Mouse (Mus musculus) limb, embryonic 14.5 days (tissue): ENCODE data around the gene Btbd35f16. TPM values are rescaled to one million over a fixed set of nuclear protein-coding genes. Genes with fewer than 3 reads are reported as not detected.
"Not testable (repeated sequence)": the region's sequence is repeated elsewhere in the genome, so short reads cannot be mapped to it uniquely, and the experiment has no call there.

Source experiments
- ATAC-seq: fragments of 200-750 bp; cut with Nextera tagmentation; 2 replicates; pipeline ENCODE4 v1.8.0; 2017; ENCODE audit warnings: low read depth, moderate number of reproducible peaks, moderate TSS enrichment; ENCODE audit not compliant: low FRiP score
- DNase-seq: peaks from one replicate; pipeline ENCODE4 v3.0.0-alpha.2; 2015; ENCODE audit warnings: low spot score
- H3K27ac ChIP-seq: fragments of 300-500 bp; sonication (generic); replicated peaks from 2 replicates; pipeline ENCODE4 v1.5.1; 2014; ENCODE audit warnings: low read depth, mild to moderate bottlenecking, low read length, moderate library complexity, mixed read lengths
- H3K27me3 ChIP-seq: fragments of 300-500 bp; sonication (generic); 2 replicates; pipeline ENCODE4 v1.6.1; 2014; ENCODE audit warnings: low read length, mixed read lengths; ENCODE audit not compliant: control insufficient read depth, insufficient read depth
- H3K36me3 ChIP-seq: fragments of 300-500 bp; sonication (generic); 2 replicates; pipeline ENCODE4 v1.6.1; 2014; ENCODE audit warnings: mild to moderate bottlenecking, low read length, moderate library complexity, mixed read lengths; ENCODE audit not compliant: control insufficient read depth, insufficient read depth
- H3K4me1 ChIP-seq: fragments of 300-500 bp; sonication (generic); 2 replicates; pipeline ENCODE4 v1.6.1; 2014; ENCODE audit warnings: antibody characterized with exemption, low read length, mixed read lengths; ENCODE audit not compliant: control insufficient read depth, insufficient read depth
- H3K4me2 ChIP-seq: fragments of 300-500 bp; sonication (generic); replicated peaks from 2 replicates; pipeline ENCODE4 v1.6.1; 2014; ENCODE audit warnings: low read depth, mild to moderate bottlenecking, low read length, moderate library complexity; ENCODE audit not compliant: severe bottlenecking
- H3K4me3 ChIP-seq: fragments of 300-500 bp; sonication (generic); replicated peaks from 2 replicates; pipeline ENCODE4 v1.5.1; 2014; ENCODE audit warnings: low read length
- H3K9ac ChIP-seq: fragments of 300-500 bp; sonication (generic); 2 replicates; pipeline ENCODE4 v1.6.1; 2014; ENCODE audit warnings: mild to moderate bottlenecking, low read depth, low read length, moderate library complexity; ENCODE audit not compliant: severe bottlenecking
- H3K9me3 ChIP-seq: fragments of 300-500 bp; sonication (generic); 2 replicates; pipeline ENCODE4 v1.6.1; 2016; ENCODE audit warnings: low read length; ENCODE audit not compliant: control insufficient read depth
- WGBS: fragments of 180-500 bp; shearing (Covaris S2); extraction: QIAGEN DNeasy Blood & Tissue Kit; methylation state at CpG from one replicate; pipeline ENCODE4 v1.1.7; 2014; 5-methylcytosine and 5-hydroxymethylcytosine counted together
- polyA plus RNA-seq, 2 experiments: library from polyadenylated mRNA; depleted of rRNA in 1 of 2; stranded (reverse) in 1 of 2; unstranded in 1 of 2; fragments of >200 nt; fragmentation: Nextera tagmentation in 1 of 2; extraction: Ambion mirVana in 1 of 2; gene quantifications; 2 replicates each; pipeline versions ENCODE4 v1.2.1 to v1.2.3; 2012 to 2014

Btbd35f16 gene
- polyA plus RNA-seq (2012; rRNA removed): not detected in 2 replicates
- polyA plus RNA-seq (2014; fragmentation: Nextera tagmentation; extraction: Ambion mirVana): not detected in 2 replicates

GRCm38 (mm10) chrX:3956902-3957301 is at the start of gene Btbd35f16:
Btbd35f16 (minus strand) TSS chrX:3957002.
- H3K4me1 ChIP-seq, DNase-seq, ATAC-seq, H3K27ac ChIP-seq, H3K4me2 ChIP-seq, H3K9ac ChIP-seq, H3K4me3 ChIP-seq, H3K9me3 ChIP-seq, H3K36me3 ChIP-seq, H3K27me3 ChIP-seq: not testable (repeated sequence)
- WGBS: no CpG with 5 or more reads among the region's 3 CpGs

Other genes with a start within 250 kb of the Btbd35f16 start
- not detected in 2 replicates for gene Btbd35f10, start 204.1 kb downstream of the Btbd35f16 start, polyA plus RNA-seq (2012; rRNA removed)
- not detected in 2 replicates for gene Btbd35f10, start 204.1 kb downstream of the Btbd35f16 start, polyA plus RNA-seq (2014; fragmentation: Nextera tagmentation; extraction: Ambion mirVana)
- not detected in 2 replicates for gene Btbd35f3, start 80.7 kb upstream of the Btbd35f16 start, polyA plus RNA-seq (2012; rRNA removed)
- not detected in 2 replicates for gene Btbd35f3, start 80.7 kb upstream of the Btbd35f16 start, polyA plus RNA-seq (2014; fragmentation: Nextera tagmentation; extraction: Ambion mirVana)
- gene Btbd35f28, start 239.6 kb upstream of the Btbd35f16 start, polyA plus RNA-seq (2012; rRNA removed): not detected in 2 replicates
- gene Btbd35f28, start 239.6 kb upstream of the Btbd35f16 start, polyA plus RNA-seq (2014; fragmentation: Nextera tagmentation; extraction: Ambion mirVana): not detected in 2 replicates